Mouse (Mus musculus) stomach, postnatal 0 days (tissue): Measurements from ENCODE around the gene Tcirg1. TPM values are rescaled to one million over a fixed set of nuclear protein-coding genes. Genes with fewer than 3 reads are reported as not detected.

Source experiments
- ATAC-seq: fragments of 200-750 bp; cut with Nextera tagmentation; 2 replicates; pipeline ENCODE4 v1.8.0; 2017; ENCODE audit not compliant: low FRiP score, low TSS enrichment
- DNase-seq: peaks from one replicate; pipeline ENCODE4 v3.0.0-alpha.2; 2016; ENCODE audit warnings: low spot score
- H3K27ac ChIP-seq: fragments of 300-500 bp; sonication (generic); replicated peaks from 2 replicates; pipeline ENCODE4 v1.5.1; 2014; ENCODE audit warnings: mild to moderate bottlenecking, control low read depth
- H3K27me3 ChIP-seq: fragments of 300-500 bp; sonication (generic); 2 replicates; pipeline ENCODE4 v1.6.1; 2014; ENCODE audit warnings: low read length; ENCODE audit not compliant: control insufficient read depth, insufficient read depth
- H3K36me3 ChIP-seq: fragments of 300-500 bp; sonication (generic); 2 replicates; pipeline ENCODE4 v1.6.1; 2014; ENCODE audit warnings: low read length, mixed read lengths; ENCODE audit not compliant: control insufficient read depth, insufficient read depth
- H3K4me1 ChIP-seq: fragments of 300-500 bp; sonication (generic); replicated peaks from 2 replicates; pipeline ENCODE4 v1.6.1; 2014; ENCODE audit warnings: antibody characterized with exemption; ENCODE audit not compliant: control insufficient read depth, insufficient read depth
- H3K4me2 ChIP-seq: fragments of 300-500 bp; sonication (generic); replicated peaks from 2 replicates; pipeline ENCODE4 v1.6.1; 2014; ENCODE audit warnings: low read depth, mild to moderate bottlenecking, control low read depth, moderate library complexity
- H3K4me3 ChIP-seq: fragments of 300-500 bp; sonication (generic); 2 replicates; pipeline ENCODE4 v1.5.1; 2014; ENCODE audit warnings: low read depth, low read length, control low read depth
- H3K9ac ChIP-seq: fragments of 300-500 bp; sonication (generic); 2 replicates; pipeline ENCODE4 v1.6.1; 2014; ENCODE audit warnings: mild to moderate bottlenecking, low read length, control low read depth, mixed read lengths
- H3K9me3 ChIP-seq: fragments of 300-500 bp; sonication (generic); 2 replicates; pipeline ENCODE4 v1.6.1; 2016; ENCODE audit warnings: low read length; ENCODE audit not compliant: control insufficient read depth
- CTCF ChIP-seq: IDR thresholded peaks from 2 replicates; pipeline ENCODE4 v1.5.1; 2016; ENCODE audit warnings: antibody characterized with exemption, low read depth, mild to moderate bottlenecking, moderate library complexity
- EP300 ChIP-seq: optimal IDR thresholded peaks from 2 replicates; pipeline ENCODE3; 2016; ENCODE audit warnings: antibody characterized with exemption
- WGBS: fragments of 180-500 bp; shearing (Covaris S2); extraction: QIAGEN DNeasy Blood & Tissue Kit; methylation state at CpG from one replicate; pipeline ENCODE4 v1.1.7; 2014; 5-methylcytosine and 5-hydroxymethylcytosine counted together
- polyA plus RNA-seq: library from polyadenylated mRNA; unstranded; fragments of >200 nt; fragmentation: Nextera tagmentation; extraction: Ambion mirVana; gene quantifications from 2 replicates; pipeline ENCODE4 v1.2.1, GENCODE M21; 2015

Gene Tcirg1
- polyA plus RNA-seq, 1 experiment from 2014 or later, result 17.4 TPM

DNA sequence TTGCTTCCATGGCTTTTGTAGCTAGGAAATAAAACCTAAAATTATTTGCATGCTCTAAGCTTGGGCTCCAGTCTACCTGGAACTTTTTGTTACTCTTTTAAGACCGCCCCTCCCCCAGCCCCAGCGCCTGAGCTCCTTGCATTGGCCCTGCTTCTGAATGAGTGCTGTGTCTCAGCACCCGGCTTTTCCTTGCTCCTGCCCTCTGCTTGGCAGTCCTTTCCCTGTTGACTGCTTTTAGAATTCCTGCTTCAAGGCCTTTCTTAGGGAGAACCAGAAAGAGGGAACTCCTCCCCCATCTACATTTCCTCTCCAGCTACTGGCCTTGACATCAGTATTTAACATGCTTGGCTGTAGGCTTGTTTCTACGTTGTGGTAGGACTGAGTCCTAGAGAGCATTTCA is 51.3 kb downstream of the Tcirg1 start:
- Histone ChIP-seq H3K4me2 (0 out of 2 replicates have a peak overlapping the region, but pooled peaks have one; percentile 36), H3K27me3 (no peaks in the 10 kb centered on the region), H3K9me3 (no peaks in the 10 kb centered on the region), H3K4me1 (peaks cover 8% of the 10 kb centered on the region), H3K36me3 (no peaks in the 10 kb centered on the region), H3K4me3 (no peak overlapping the region), H3K27ac (no peak overlapping the region; the same call in 1 of the 2 replicates), H3K9ac (no peak overlapping the region)
- TF ChIP-seq EP300, result no peak
- no peak for TF ChIP-seq CTCF
- DNase-seq (no peak), ATAC-seq (no peak)
- 34% methylated on average over 4 of the region's 4 CpGs for WGBS

DNA sequence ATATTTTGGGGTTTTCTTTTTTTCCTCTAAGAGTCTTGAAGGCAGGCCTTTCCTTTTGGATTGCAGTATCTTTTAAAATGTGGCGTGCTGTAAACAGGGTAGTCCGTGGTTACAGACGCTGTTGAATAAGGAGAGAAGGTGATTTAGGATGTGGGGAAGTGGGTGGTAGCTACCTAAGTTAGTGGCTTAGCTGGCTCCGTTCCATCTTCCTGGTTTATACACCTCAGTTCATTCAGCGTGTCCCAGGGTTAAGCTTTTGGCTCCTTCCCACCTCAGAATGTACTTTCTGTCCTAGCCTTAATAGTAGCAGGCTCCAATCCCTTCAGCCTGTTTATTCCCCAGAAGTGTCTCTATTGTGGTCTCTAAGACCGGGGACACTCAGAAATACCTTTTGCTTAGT is 51.8 kb downstream of the Tcirg1 start:
- H3K9ac ChIP-seq, result no peak overlapping the region

DNA sequence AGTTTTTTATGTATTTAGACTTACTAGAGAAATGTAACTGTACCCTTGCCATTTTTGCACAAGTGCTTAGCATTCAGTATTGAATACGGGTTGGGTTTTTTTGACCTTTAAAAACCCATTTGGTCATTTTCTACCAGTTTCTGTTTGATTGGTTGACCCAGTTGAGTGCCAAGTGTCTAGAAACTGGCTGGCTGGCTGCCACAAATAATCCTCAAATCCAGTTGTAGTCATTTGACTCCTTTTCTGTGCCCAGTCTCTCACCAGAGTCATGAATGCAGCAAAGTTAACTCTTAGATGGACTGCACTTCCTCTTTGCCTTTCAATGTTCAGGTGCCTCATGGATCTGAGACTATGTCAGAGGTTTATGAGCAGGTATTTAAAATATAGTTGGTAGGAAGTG is 53.0 kb downstream of the Tcirg1 start:
- TF ChIP-seq CTCF (no peak), EP300 (no peak)
- Histone ChIP-seq H3K9me3 (no peaks in the 10 kb centered on the region), H3K4me2 (peak overlapping the region; percentile 91), H3K9ac (no peak overlapping the region), H3K4me1 (peaks cover 8% of the 10 kb centered on the region), H3K4me3 (no peak overlapping the region), H3K27ac (no peak overlapping the region), H3K27me3 (no peaks in the 10 kb centered on the region), H3K36me3 (no peaks in the 10 kb centered on the region)
- DNase-seq (no peak), ATAC-seq (no peak)
- 71% methylated on average over 1 of the region's 1 CpGs for WGBS

More for the DNA sequence above, 51.8 kb downstream of the Tcirg1 start:
- DNase-seq, result no peak
- ATAC-seq, result no peak
- Histone ChIP-seq H3K4me1 (peaks cover 8% of the 10 kb centered on the region), H3K4me3 (no peak overlapping the region), H3K36me3 (no peaks in the 10 kb centered on the region), H3K9me3 (no peaks in the 10 kb centered on the region), H3K27me3 (no peaks in the 10 kb centered on the region), H3K4me2 (peak overlapping the region; percentile 36; the same call in 1 of the 2 replicates), H3K27ac (no peak overlapping the region)
- TF ChIP-seq EP300 (no peak), CTCF (no peak)
- 38% methylated on average over 6 of the region's 6 CpGs for WGBS

DNA sequence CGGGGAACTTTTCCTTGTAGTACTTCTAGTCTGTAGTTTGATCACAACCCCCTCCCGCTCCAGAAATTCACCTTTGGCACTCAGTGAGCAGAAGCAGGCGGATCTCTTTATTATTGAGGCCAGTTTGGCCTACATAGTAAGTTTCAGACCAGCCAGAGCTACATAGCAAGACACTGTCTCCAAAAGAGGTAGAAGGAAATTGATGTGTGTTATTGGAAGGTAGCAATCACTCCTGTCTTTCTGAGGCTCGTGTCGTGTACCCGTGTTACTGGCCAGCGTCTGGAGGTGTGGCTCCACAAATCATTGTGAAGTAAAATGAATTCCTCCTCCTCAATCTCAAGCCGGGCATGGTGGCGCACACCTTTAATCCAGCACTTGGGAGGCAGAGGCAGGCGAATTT is 53.8 kb downstream of the Tcirg1 start:
- peak overlapping the region; percentile 91 for H3K4me2 ChIP-seq
- peaks cover 8% of the 10 kb centered on the region for H3K4me1 ChIP-seq
- peak overlapping the region; percentile 82 for H3K4me3 ChIP-seq
- H3K9me3 ChIP-seq, result no peaks in the 10 kb centered on the region
- DNase-seq (no peak), ATAC-seq (no peak)
- no peaks in the 10 kb centered on the region for H3K27me3 ChIP-seq
- no peak overlapping the region for H3K9ac ChIP-seq
- TF ChIP-seq EP300 (no peak), CTCF (no peak)
- 70% methylated on average over 10 of the region's 10 CpGs for WGBS
- H3K27ac ChIP-seq, result no peak overlapping the region
- no peaks in the 10 kb centered on the region for H3K36me3 ChIP-seq

DNA sequence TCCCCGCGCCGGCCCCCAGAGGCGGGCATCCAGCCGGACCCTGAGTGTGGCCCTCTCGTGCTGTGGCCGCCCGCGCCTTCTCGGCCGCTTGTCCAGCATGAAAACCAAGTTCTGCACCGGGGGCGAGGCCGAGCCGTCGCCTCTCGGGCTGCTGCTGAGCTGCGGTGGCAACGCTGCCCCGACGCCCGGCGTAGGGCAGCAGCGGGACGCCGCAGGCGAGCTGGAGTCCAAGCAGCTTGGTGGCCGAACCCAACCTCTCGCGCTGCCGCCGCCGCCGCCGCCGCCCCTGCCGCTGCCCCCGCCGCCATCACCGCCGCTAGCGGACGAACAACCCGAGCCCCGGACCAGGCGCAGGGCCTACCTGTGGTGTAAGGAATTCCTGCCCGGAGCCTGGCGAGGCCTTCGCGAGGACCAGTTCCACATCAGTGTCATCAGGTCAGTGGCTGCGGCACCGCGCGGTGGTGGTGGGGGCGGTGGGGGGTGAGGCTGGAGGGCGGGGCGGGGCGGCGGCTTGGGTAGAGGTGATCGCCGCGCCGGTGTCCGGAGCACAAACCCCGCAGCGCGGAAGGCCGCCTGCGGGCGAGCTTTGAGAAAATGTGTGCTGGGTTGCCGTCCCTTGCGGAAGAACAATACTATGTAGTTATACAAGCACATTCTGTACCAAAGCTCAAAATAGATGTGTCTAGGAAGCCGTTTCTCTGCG is 54.8 kb downstream of the Tcirg1 start:
- H3K4me1 ChIP-seq, result peaks cover 8% of the 10 kb centered on the region
- H3K9ac ChIP-seq, result peak overlapping the region; percentile 91
- H3K9me3 ChIP-seq, result no peaks in the 10 kb centered on the region
- ATAC-seq (peak; percentile 17), DNase-seq (peak; percentile 71)
- no peaks in the 10 kb centered on the region for H3K36me3 ChIP-seq
- peak overlapping the region; percentile 99 for H3K27ac ChIP-seq
- H3K4me3 ChIP-seq, result peak overlapping the region; percentile 82
- TF ChIP-seq CTCF (no peak), EP300 (no peak)
- H3K27me3 ChIP-seq, result no peaks in the 10 kb centered on the region
- H3K4me2 ChIP-seq, result peak overlapping the region; percentile 91
- under 1% methylated on average over 65 of the region's 74 CpGs for WGBS

DNA sequence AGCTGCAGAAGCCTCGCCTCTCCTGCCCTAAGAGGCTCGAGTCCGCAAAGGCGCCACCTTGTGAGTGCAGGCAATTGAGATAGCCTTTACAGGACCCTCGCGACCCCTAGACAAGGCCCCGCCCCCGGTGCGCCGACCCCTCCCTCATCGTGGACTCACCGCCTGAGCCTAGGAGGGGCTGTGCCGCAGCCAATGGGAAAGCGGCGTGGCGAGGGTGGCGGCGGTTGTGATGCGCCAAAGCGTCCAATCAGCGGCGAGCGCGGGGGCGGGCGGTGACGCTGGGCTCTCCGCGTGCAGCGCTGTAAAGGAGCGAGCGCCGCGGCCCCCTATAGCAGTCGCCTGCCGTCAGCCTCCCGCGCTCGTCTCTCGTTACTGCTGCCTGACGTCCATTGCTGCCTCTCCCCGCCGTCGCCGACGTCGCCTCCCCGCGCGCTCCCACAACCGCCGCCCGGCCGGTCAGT is 55.4 kb downstream of the Tcirg1 start, which contains the start of gene Chka:
TSS of gene Chka (plus strand) at position 272 of the 461 bp plus-strand sequence.
- under 1% methylated on average over 48 of the region's 54 CpGs for WGBS
- H3K27me3 ChIP-seq, result no peaks in the 10 kb centered on the region
- DNase-seq (peak; percentile 97), ATAC-seq (peak; percentile 95)
- TF ChIP-seq EP300 (no peak), CTCF (peak; percentile 51)
- H3K4me1 ChIP-seq, result peaks cover 8% of the 10 kb centered on the region
- H3K9me3 ChIP-seq, result no peaks in the 10 kb centered on the region
- peak within 1 kb of the TSS; percentile 99 for H3K27ac ChIP-seq
- peak within 1 kb of the TSS; percentile 82 for H3K4me3 ChIP-seq
- peak within 1 kb of the TSS; percentile 91 for H3K4me2 ChIP-seq
- peak within 1 kb of the TSS; percentile 91 for H3K9ac ChIP-seq
- no peaks in the 10 kb centered on the region for H3K36me3 ChIP-seq
